Mouse (Mus musculus) lung, postnatal 0 days (tissue): ENCODE results near the gene Ramp2.

Experiments used
- CTCF ChIP-seq: IDR thresholded peaks from 2 replicates; pipeline ENCODE4 v1.5.1; 2016; ENCODE audit warnings: antibody characterized with exemption, mild to moderate bottlenecking
- EP300 ChIP-seq: IDR thresholded peaks from 2 replicates; pipeline ENCODE4 v1.6.1; 2016; ENCODE audit warnings: antibody characterized with exemption, mild to moderate bottlenecking, control low read depth

- TF ChIP-seq CTCF (no peak), EP300 (no peak)
These were observed 5.2 kb downstream of the Ramp2 start for GRCm38 (mm10) chr11:101251031-101251430.
